26 mouse cellular contexts compared by ENCODE assay signal in the genomic region with DNA sequence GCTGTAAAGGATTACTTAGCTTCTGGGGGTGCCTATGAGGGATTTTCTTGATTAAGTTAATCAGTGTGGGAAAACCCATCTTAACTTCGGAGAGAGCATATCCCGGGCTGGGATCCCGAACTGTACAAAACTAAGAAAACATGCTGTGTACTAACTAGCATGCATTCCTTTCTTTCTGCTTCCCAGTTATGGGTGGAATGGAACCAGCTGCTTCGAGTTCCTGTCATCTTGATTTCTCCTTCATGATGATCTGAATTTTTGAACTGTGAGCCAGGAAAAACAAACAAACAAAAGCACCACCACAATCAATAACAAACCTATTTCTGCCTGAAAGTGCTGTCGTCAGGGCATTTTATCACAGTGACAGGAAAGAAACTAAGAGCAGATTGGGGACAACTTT. TPM values are rescaled to one million over a fixed set of nuclear protein-coding genes. Genes with fewer than 3 reads are reported as not detected.
DNase-seq lines count a peak whose midpoint lies in the region; ATAC-seq and TF ChIP-seq lines count a peak whose summit lies in the region.
"Had no signal": no experiment of that assay in that cellular context is flagged by ENCODE, and none has a peak within 500 bp of the region (broad histone marks: within the 10 kb centered on the region; RNA-seq: fewer than 3 reads in every experiment).

No protein-coding gene starts in this region.

- DNase-seq in kidney, postnatal 0 days (ENCODE audit: low spot score): peak; percentile 51
- DNase-seq in kidney, adult 8-10 months: no peak
- peak; percentile 7 for DNase-seq in lung, postnatal 25 days (ENCODE audit: low spot score)
- no peak for DNase-seq in lung, adult 2 months
- DNase-seq in Muller cell, postnatal 12 days (ENCODE audit: inconsistent ontology term): peak; percentile 80
- DNase-seq: adrenal gland, adult 2 months; adrenal gland, postnatal 10 days; adrenal gland, postnatal 25 days; B cell, adult 2 months; cerebellum, adult 11 months; cerebellum, adult 18-20 months; cerebellum, adult 8-10 months; cerebellum, adult 9-11 months; cerebellum, postnatal 14 days; cerebellum, postnatal 36 days; embryo, embryonic 11 days; forebrain, postnatal 0 days had no signal

- 59% methylated on average over 5 of the region's 5 CpGs for WGBS in kidney, postnatal 0 days
- WGBS in lung, adult 2 months: 65% methylated on average over 5 of the region's 5 CpGs

- ATAC-seq in kidney, postnatal 0 days (replicated peaks; ENCODE audit: low FRiP score, low read depth): no peak
- ATAC-seq: CD4-positive, CD25-positive, alpha-beta regulatory T cell, adult 4 months; forebrain, embryonic 13.5 days; forebrain, embryonic 15.5 days; forebrain, postnatal 0 days had no signal

- H3K36me3 ChIP-seq in kidney, postnatal 0 days (ENCODE audit: insufficient read depth, low read length): no peaks in the 10 kb centered on the region
- H3K36me3 ChIP-seq: embryonic facial prominence, embryonic 13.5 days; embryonic facial prominence, embryonic 15.5 days; forebrain, embryonic 10.5 days; forebrain, embryonic 15.5 days; G1E had no signal

- H3K4me1 ChIP-seq in kidney, postnatal 0 days (replicated peaks; ENCODE audit: insufficient read depth, low read length): no peaks in the 10 kb centered on the region
- no peaks in the 10 kb centered on the region for H3K4me1 ChIP-seq in lung, adult 2 months (ENCODE audit: control insufficient read depth, insufficient read depth, low read length)
- H3K4me1 ChIP-seq: embryonic facial prominence, embryonic 13.5 days; embryonic facial prominence, embryonic 15.5 days; forebrain, embryonic 10.5 days; forebrain, embryonic 13.5 days; forebrain, embryonic 15.5 days had no signal

- H3K27me3 ChIP-seq in kidney, postnatal 0 days (ENCODE audit: insufficient read depth, low read length): no peaks in the 10 kb centered on the region
- H3K27me3 ChIP-seq: CH12.LX; embryonic facial prominence, embryonic 13.5 days; embryonic facial prominence, embryonic 15.5 days; forebrain, embryonic 13.5 days; forebrain, embryonic 15.5 days had no signal

- no peak for TF ChIP-seq POLR2A in lung, adult 2 months (IDR thresholded peaks at IDR 0.05; ENCODE audit: borderline replicate concordance, extremely low read depth, low read depth, low read length)

- no peak overlapping the region for H3K27ac ChIP-seq in kidney, postnatal 0 days
- H3K27ac ChIP-seq: embryonic facial prominence, embryonic 13.5 days; embryonic facial prominence, embryonic 15.5 days; forebrain, embryonic 10.5 days; forebrain, embryonic 13.5 days; forebrain, embryonic 15.5 days had no signal

- no peak overlapping the region for H3K4me3 ChIP-seq in kidney, postnatal 0 days (replicated peaks; ENCODE audit: low read depth, low read length)
- H3K4me3 ChIP-seq in lung, adult 2 months (replicated peaks; ENCODE audit: extremely low read depth, low read depth, low read length): no peak overlapping the region
- H3K4me3 ChIP-seq: embryonic facial prominence, embryonic 13.5 days; embryonic facial prominence, embryonic 15.5 days; erythroblast, embryonic 14.5 days; forebrain, embryonic 10.5 days; forebrain, embryonic 13.5 days; forebrain, embryonic 15.5 days had no signal

- no peak overlapping the region for H3K9ac ChIP-seq in kidney, postnatal 0 days (ENCODE audit: low read depth, low read length)
- H3K9ac ChIP-seq: embryonic facial prominence, embryonic 13.5 days; embryonic facial prominence, embryonic 15.5 days; forebrain, embryonic 13.5 days; forebrain, embryonic 15.5 days; forebrain, postnatal 0 days had no signal

- no peak overlapping the region for H3K4me2 ChIP-seq in kidney, postnatal 0 days (ENCODE audit: low read length)
- H3K4me2 ChIP-seq: embryonic facial prominence, embryonic 13.5 days; embryonic facial prominence, embryonic 15.5 days; forebrain, embryonic 13.5 days; forebrain, embryonic 15.5 days had no signal

- no peak for TF ChIP-seq CTCF in kidney, postnatal 0 days (IDR thresholded peaks at IDR 0.05; ENCODE audit: low read depth)
- TF ChIP-seq CTCF in lung, adult 2 months (IDR thresholded peaks at IDR 0.05; ENCODE audit: insufficient read depth, low read length): no peak

- no peaks in the 10 kb centered on the region for H3K9me3 ChIP-seq in kidney, postnatal 0 days (replicated peaks; ENCODE audit: low read length)
- H3K9me3 ChIP-seq: embryonic facial prominence, embryonic 13.5 days; embryonic facial prominence, embryonic 15.5 days; forebrain, embryonic 10.5 days; forebrain, embryonic 13.5 days; forebrain, embryonic 15.5 days had no signal

RNA-seq across cellular contexts. Expression of gene Sh3gl2, which starts 55.2 kb away (rescaled TPM):
- 20.0 and 22.1 TPM in 2 replicates for polyA plus RNA-seq in kidney, postnatal 0 days (2015; fragmentation: Nextera tagmentation; extraction: Ambion mirVana)
- polyA plus RNA-seq in lung, adult 2 months (2012; rRNA removed): 1.7 and 2.9 TPM in 2 replicates
- polyA plus RNA-seq: CD4-positive, CD25-positive, alpha-beta regulatory T cell, adult 4 months; erythroblast, embryonic 14.5 days; G1E had no signal

Comparison
In these comparisons a context has a peak if more than half of its experiments do, and no peak if none do; other contexts are left out.
1. DNase-seq: peak in kidney, postnatal 0 days (single experiment), lung, postnatal 25 days (single experiment) and Muller cell, postnatal 12 days (single experiment); none in kidney, adult 8-10 months (0 of 2) and lung, adult 2 months (single experiment).